ENCODE assay signal across 8 mouse cellular contexts in genomic region chr4:130552312-130553120, GRCm38 (mm10). TPM values are rescaled to one million over a fixed set of nuclear protein-coding genes. Genes with fewer than 3 reads are reported as not detected.
DNase-seq lines count a peak whose midpoint lies in the region; ATAC-seq lines count a peak whose summit lies in the region.

No protein-coding gene starts in this region.

- H3K4me2 ChIP-seq in heart, embryonic 11.5 days = no peak overlapping the region
- peak overlapping the region; percentile 27 for H3K4me2 ChIP-seq in forebrain, embryonic 13.5 days
- H3K4me2 ChIP-seq in liver, embryonic 12.5 days = no peak overlapping the region

- 21% methylated on average over 8 of the region's 8 CpGs for WGBS in heart, embryonic 11.5 days (ENCODE audit: insufficient replicate concordance)
- 20% methylated on average over 8 of the region's 8 CpGs for WGBS in forebrain, embryonic 13.5 days
- WGBS in liver, embryonic 12.5 days (ENCODE audit: insufficient replicate concordance) = 40% methylated on average over 8 of the region's 8 CpGs

- no peaks in the 10 kb centered on the region for H3K36me3 ChIP-seq in heart, embryonic 11.5 days (ENCODE audit: control insufficient read depth, insufficient read depth, low read length)
- no peaks in the 10 kb centered on the region; the same call in 1 of the 2 replicates for H3K36me3 ChIP-seq in forebrain, embryonic 13.5 days (ENCODE audit: poor library complexity, severe bottlenecking)
- H3K36me3 ChIP-seq in liver, embryonic 12.5 days = no peaks in the 10 kb centered on the region

- H3K9ac ChIP-seq in heart, embryonic 11.5 days (ENCODE audit: low read depth, low read length) = no peak overlapping the region
- H3K9ac ChIP-seq in forebrain, embryonic 13.5 days = peak overlapping the region; percentile 34
- H3K9ac ChIP-seq in liver, embryonic 12.5 days = no peak overlapping the region

- no peak overlapping the region for H3K4me3 ChIP-seq in heart, embryonic 11.5 days (ENCODE audit: low read depth, low read length)
- no peak overlapping the region for H3K4me3 ChIP-seq in forebrain, embryonic 13.5 days
- H3K4me3 ChIP-seq in liver, embryonic 12.5 days = no peak overlapping the region

- no peaks in the 10 kb centered on the region for H3K9me3 ChIP-seq in heart, embryonic 11.5 days (replicated peaks; ENCODE audit: control insufficient read depth, low read length)
- H3K9me3 ChIP-seq in forebrain, embryonic 13.5 days (replicated peaks) = no peaks in the 10 kb centered on the region
- no peaks in the 10 kb centered on the region for H3K9me3 ChIP-seq in liver, embryonic 12.5 days (replicated peaks)

- peaks cover 9% of the 10 kb centered on the region for H3K4me1 ChIP-seq in heart, embryonic 11.5 days (ENCODE audit: control insufficient read depth, insufficient read depth, low read length)
- peaks cover 77% of the 10 kb centered on the region for H3K4me1 ChIP-seq in forebrain, embryonic 13.5 days
- peaks cover 13% of the 10 kb centered on the region for H3K4me1 ChIP-seq in liver, embryonic 12.5 days

- peak; percentile 48; the same call in 1 of the 2 replicates for ATAC-seq in heart, embryonic 11.5 days (replicated peaks; ENCODE audit: insufficient number of reproducible peaks, low FRiP score, low TSS enrichment)
- ATAC-seq in forebrain, embryonic 13.5 days = peak; percentile 34; the same call in 1 of the 2 replicates
- ATAC-seq in liver, embryonic 12.5 days = peak; percentile 33; the same call in 1 of the 2 replicates

- no peaks in the 10 kb centered on the region for H3K27me3 ChIP-seq in heart, embryonic 11.5 days (ENCODE audit: control insufficient read depth, insufficient read depth, low read length)
- H3K27me3 ChIP-seq in forebrain, embryonic 13.5 days = no peaks in the 10 kb centered on the region
- H3K27me3 ChIP-seq in liver, embryonic 12.5 days (replicated peaks) = 0 out of 2 replicates have a peak, but pooled peaks cover 4% of the 10 kb centered on the region

- intact Hi-C loops in gastrocnemius, postnatal 14 days (cut with DNase I; ENCODE audit: low total_unique reads) = no loop called here

- no peak overlapping the region for H3K27ac ChIP-seq in heart, embryonic 11.5 days (ENCODE audit: low read depth, low read length)
- peak overlapping the region; percentile 86 for H3K27ac ChIP-seq in forebrain, embryonic 13.5 days
- no peak overlapping the region for H3K27ac ChIP-seq in liver, embryonic 12.5 days

- DNase-seq in heart, adult 18-20 months = no peak
- DNase-seq in 3T3-L1 (ENCODE audit: low read depth, low spot score) = peak; percentile 18
- DNase-seq in spleen, adult 18-20 months = no peak
- no peak for DNase-seq in urinary bladder, adult 2 months (ENCODE audit: low spot score)
- no peak for DNase-seq in gastrocnemius, postnatal 14 days

RNA-seq across cellular contexts. Expression of gene Nkain1, which starts 21.5 kb away (rescaled TPM):
- polyA plus RNA-seq in heart, embryonic 11.5 days (2014; fragmentation: Nextera tagmentation; extraction: Ambion mirVana) = 1.5 and 1.9 TPM in 2 replicates
- total RNA-seq in heart, adult 18-20 months (2021) = 1 to 10 TPM; 6.6 to 9.9 TPM
- polyA plus RNA-seq in forebrain, embryonic 13.5 days (2015; fragmentation: Nextera tagmentation; extraction: Ambion mirVana) = 4.9 and 5.4 TPM in 2 replicates
- polyA plus RNA-seq in liver, embryonic 12.5 days (2016; fragmentation: Nextera tagmentation; extraction: Ambion mirVana) = 0.12 and 0.42 TPM in 2 replicates
- 3.2 and 3.4 TPM in 2 replicates for polyA plus RNA-seq in urinary bladder, adult 2 months (2012; rRNA removed)
- total RNA-seq in gastrocnemius, postnatal 14 days (2021) = 10 to 100 TPM; 11.7 to 12.2 TPM
